Mouse (Mus musculus) cerebellum, adult 2 months (tissue): ENCODE measurements at regions not wholly inside any gene's neighbourhood (a gene's known extent, or its start where the extent isn't known, plus 50 kb on each side); places are given as distances from the start of the nearest gene placed in this dataset.

Source experiments
- DNase-seq, 2 experiments: peaks; one replicate each; pipeline ENCODE4 v3.0.0; 2021
- H3K27ac ChIP-seq: fragments of 200-500 bp; 2 replicates; pipeline ENCODE4 v1.5.1; 2012; ENCODE audit warnings: low read length, control low read depth, inconsistent platforms; ENCODE audit not compliant: insufficient read depth
- H3K27me3 ChIP-seq: fragments of 200-500 bp; 2 replicates; pipeline ENCODE4 v1.6.1; 2012; ENCODE audit warnings: inconsistent platforms, mild to moderate bottlenecking, low read length, moderate library complexity; ENCODE audit not compliant: control insufficient read depth, insufficient read depth
- H3K4me1 ChIP-seq: fragments of 200-500 bp; 2 replicates; pipeline ENCODE4 v1.6.1; 2011; ENCODE audit warnings: low read length; ENCODE audit not compliant: control insufficient read depth, insufficient read depth
- H3K4me3 ChIP-seq: fragments of 200-500 bp; replicated peaks from 2 replicates; pipeline ENCODE3; 2011; ENCODE audit warnings: mild to moderate bottlenecking, low read depth, low read length, control low read depth; ENCODE audit not compliant: insufficient read depth
- CTCF ChIP-seq: fragments of 200-500 bp; IDR thresholded peaks from 2 replicates; pipeline ENCODE4 v1.5.1; 2011; ENCODE audit warnings: low read depth, mild to moderate bottlenecking, control low read depth, low read length, moderate library complexity, borderline replicate concordance; ENCODE audit not compliant: insufficient read depth
- POLR2A ChIP-seq: fragments of 200-500 bp; IDR thresholded peaks from 2 replicates; pipeline ENCODE4 v1.6.1; 2011; ENCODE audit warnings: low read length, control low read depth, borderline replicate concordance; ENCODE audit not compliant: insufficient read depth
- WGBS: fragments of 180-500 bp; shearing (Covaris S2); methylation state at CpG from one replicate; pipeline ENCODE4 v1.1.7; 2018; 5-methylcytosine and 5-hydroxymethylcytosine counted together

- H3K27me3 ChIP-seq = no peaks in the 10 kb centered on the region
- H3K27ac ChIP-seq = no peak overlapping the region
- DNase-seq = no peak
- no peaks in the 10 kb centered on the region for H3K4me1 ChIP-seq
- WGBS = 85% methylated on average over 5 of the region's 5 CpGs
- no peak overlapping the region for H3K4me3 ChIP-seq
- TF ChIP-seq CTCF = no peak
- no peak for TF ChIP-seq POLR2A
Observed at GRCm38 (mm10) chr15:94090644-94091043, 374.6 kb downstream of the Adamts20 start.

GRCm38 (mm10) chr15:94089856-94090255, 375.4 kb downstream of the Adamts20 start:
- WGBS = 58% methylated on average over 6 of the region's 6 CpGs
- no peaks in the 10 kb centered on the region for H3K4me1 ChIP-seq
- no peak overlapping the region for H3K4me3 ChIP-seq
- no peaks in the 10 kb centered on the region for H3K27me3 ChIP-seq
- no peak for DNase-seq
- no peak overlapping the region for H3K27ac ChIP-seq
- TF ChIP-seq POLR2A (no peak), CTCF (no peak)

- no peak for TF ChIP-seq CTCF
- TF ChIP-seq POLR2A = no peak
- no peak overlapping the region for H3K4me3 ChIP-seq
- H3K4me1 ChIP-seq = no peaks in the 10 kb centered on the region
- no peaks in the 10 kb centered on the region for H3K27me3 ChIP-seq
- DNase-seq = no peak
- 73% methylated on average over 4 of the region's 4 CpGs for WGBS
- no peak overlapping the region for H3K27ac ChIP-seq
Observed at GRCm38 (mm10) chr15:94082369-94082768, 382.8 kb downstream of the Adamts20 start.

GRCm38 (mm10) chr15:94077056-94077455, 388.2 kb downstream of the Adamts20 start:
- no peaks in the 10 kb centered on the region for H3K27me3 ChIP-seq
- TF ChIP-seq CTCF (no peak), POLR2A (no peak)
- 94% methylated on average over 6 of the region's 6 CpGs for WGBS

GRCm38 (mm10) chr15:94074161-94074950, 390.9 kb downstream of the Adamts20 start:
- 44% methylated on average over 7 of the region's 7 CpGs for WGBS
- H3K4me3 ChIP-seq = no peak overlapping the region
- H3K27me3 ChIP-seq = no peaks in the 10 kb centered on the region
- no peak overlapping the region for H3K27ac ChIP-seq
- H3K4me1 ChIP-seq = no peaks in the 10 kb centered on the region
- no peak for DNase-seq
- TF ChIP-seq CTCF = no peak
- no peak for TF ChIP-seq POLR2A

More at GRCm38 (mm10) chr15:94077056-94077455, 388.2 kb downstream of the Adamts20 start:
- Histone ChIP-seq H3K4me3 (no peak overlapping the region), H3K4me1 (no peaks in the 10 kb centered on the region), H3K27ac (no peak overlapping the region)
- no peak for DNase-seq

GRCm38 (mm10) chr15:94067721-94068120, 397.5 kb downstream of the Adamts20 start:
- no peaks in the 10 kb centered on the region for H3K4me1 ChIP-seq
- H3K27ac ChIP-seq = no peak overlapping the region
- TF ChIP-seq POLR2A = no peak
- TF ChIP-seq CTCF = no peak
- no peak for DNase-seq
- H3K27me3 ChIP-seq = no peaks in the 10 kb centered on the region
- 89% methylated on average over 3 of the region's 3 CpGs for WGBS
- no peak overlapping the region for H3K4me3 ChIP-seq

GRCm38 (mm10) chr15:94049638-94050273, 415.5 kb downstream of the Adamts20 start:
- 20% methylated on average over 5 of the region's 5 CpGs for WGBS
- TF ChIP-seq POLR2A = no peak
- TF ChIP-seq CTCF = no peak
- Histone ChIP-seq H3K4me3 (no peak overlapping the region), H3K4me1 (no peaks in the 10 kb centered on the region), H3K27me3 (no peaks in the 10 kb centered on the region), H3K27ac (no peak overlapping the region)
- no peak for DNase-seq

- TF ChIP-seq POLR2A = no peak
- TF ChIP-seq CTCF = no peak
- no peak for DNase-seq
- no peak overlapping the region for H3K4me3 ChIP-seq
- H3K27me3 ChIP-seq = no peaks in the 10 kb centered on the region
- no peak overlapping the region for H3K27ac ChIP-seq
- H3K4me1 ChIP-seq = no peaks in the 10 kb centered on the region
- 87% methylated on average over 6 of the region's 6 CpGs for WGBS
Observed at GRCm38 (mm10) chr15:94046186-94046585, 419.0 kb downstream of the Adamts20 start.
